Mouse (Mus musculus) MEL (cell line): ENCODE data around the gene Med27. TPM values are rescaled to one million over a fixed set of nuclear protein-coding genes. Genes with fewer than 3 reads are reported as not detected.

Experiments used
- DNase-seq: peaks from one replicate; pipeline ENCODE4 v3.0.0; 2011; ENCODE audit warnings: low read depth, low spot score
- H3K27ac ChIP-seq: 2 replicates; pipeline ENCODE4 v1.5.1; 2012; ENCODE audit warnings: low read depth, mild to moderate bottlenecking, control low read depth, low read length, moderate library complexity; ENCODE audit not compliant: control insufficient read depth
- H3K27me3 ChIP-seq, 2 experiments: fragments of 150-350 bp in 1 of 2; sonication (generic) in 1 of 2; 2 replicates each; pipeline ENCODE4 v1.6.1; 2012; ENCODE audit warnings: low read length in 2 of 2, mild to moderate bottlenecking in 2 of 2, improper control_type of control experiment in 1 of 2, moderate library complexity in 1 of 2; ENCODE audit not compliant: insufficient read depth in 2 of 2, control insufficient read depth in 1 of 2
- H3K36me3 ChIP-seq, 2 experiments: 2 replicates each; pipeline ENCODE4 v1.6.1; 2012 to 2014; ENCODE audit warnings: low read length in 2 of 2, improper control_type of control experiment in 1 of 2, inconsistent platforms in 1 of 2, mild to moderate bottlenecking in 1 of 2; ENCODE audit not compliant: insufficient read depth in 2 of 2, control insufficient read depth in 1 of 2
- H3K4me1 ChIP-seq, 2 experiments: fragments of 150-350 bp in 1 of 2; sonication (generic) in 1 of 2; 2 replicates each; pipeline ENCODE4 v1.6.1; 2012; ENCODE audit warnings: low read length in 2 of 2, improper control_type of control experiment in 1 of 2, mild to moderate bottlenecking in 1 of 2; ENCODE audit not compliant: insufficient read depth in 2 of 2, control insufficient read depth in 1 of 2
- H3K4me3 ChIP-seq, 2 experiments: fragments of 150-350 bp in 1 of 2; sonication (generic) in 1 of 2; 2 replicates each; pipeline ENCODE4 v1.5.1; 2012; ENCODE audit warnings: low read depth in 2 of 2, low read length in 2 of 2, mild to moderate bottlenecking in 2 of 2, moderate library complexity in 2 of 2, control low read depth in 1 of 2, improper control_type of control experiment in 1 of 2; ENCODE audit not compliant: control insufficient read depth in 1 of 2, insufficient read depth in 1 of 2
- H3K79me2 ChIP-seq: 2 replicates; pipeline ENCODE4 v1.6.1; 2012; ENCODE audit warnings: mild to moderate bottlenecking, low read length, moderate library complexity; ENCODE audit not compliant: control insufficient read depth, poor library complexity, insufficient read depth
- H3K9ac ChIP-seq: 2 replicates; pipeline ENCODE4 v1.6.1; 2012; ENCODE audit warnings: low read depth, mild to moderate bottlenecking, control low read depth, low read length, moderate library complexity; ENCODE audit not compliant: control insufficient read depth, poor library complexity, severe bottlenecking
- H3K9me3 ChIP-seq: fragments of 150-350 bp; sonication (generic); replicated peaks from 2 replicates; pipeline ENCODE4 v1.6.1; 2012; ENCODE audit warnings: mild to moderate bottlenecking, low read length, improper control_type of control experiment, moderate library complexity; ENCODE audit not compliant: insufficient read depth
- BHLHE40 ChIP-seq: IDR thresholded peaks from 2 replicates; pipeline ENCODE4 v1.6.1; 2012; ENCODE audit warnings: low read depth, mild to moderate bottlenecking, inconsistent platforms, low read length, improper control_type of control experiment, borderline replicate concordance
- CHD1 ChIP-seq: IDR thresholded peaks from 2 replicates; pipeline ENCODE4 v1.6.1; 2012; ENCODE audit warnings: low read depth, mild to moderate bottlenecking, inconsistent platforms, low read length, improper control_type of control experiment
- ELF1 ChIP-seq: IDR thresholded peaks from 2 replicates; pipeline ENCODE4 v1.6.1; 2014; ENCODE audit warnings: low read depth, mild to moderate bottlenecking, inconsistent platforms, low read length, improper control_type of control experiment, moderate library complexity
- ETS1 ChIP-seq: IDR thresholded peaks from 2 replicates; pipeline ENCODE4 v1.6.1; 2012; ENCODE audit warnings: low read depth, mild to moderate bottlenecking, inconsistent platforms, low read length, improper control_type of control experiment, moderate library complexity
- HCFC1 ChIP-seq: IDR thresholded peaks from 2 replicates; pipeline ENCODE4 v1.6.1; 2012; ENCODE audit warnings: low read depth, mild to moderate bottlenecking, inconsistent platforms, low read length, improper control_type of control experiment, moderate library complexity
- KAT2A ChIP-seq: conservative IDR thresholded peaks from 2 replicates; pipeline ENCODE4 v1.6.1; 2012; ENCODE audit warnings: low read depth, low read length, improper control_type of control experiment, inconsistent platforms
- MYC ChIP-seq: IDR thresholded peaks from 2 replicates; pipeline ENCODE4 v1.6.1; 2011; ENCODE audit warnings: low read depth, mild to moderate bottlenecking, low read length, improper control_type of control experiment, moderate library complexity
- POLR2A ChIP-seq, 2 experiments: IDR thresholded peaks; 2 replicates each; pipeline ENCODE4 v1.6.1; 2011 to 2012; ENCODE audit warnings: low read length in 2 of 2, mild to moderate bottlenecking in 2 of 2, control low read depth in 1 of 2, improper control_type of control experiment in 1 of 2, low read depth in 1 of 2, moderate library complexity in 1 of 2; ENCODE audit not compliant: control insufficient read depth in 1 of 2, insufficient read depth in 1 of 2, poor library complexity in 1 of 2
- POLR2AphosphoS2 ChIP-seq: IDR thresholded peaks from 2 replicates; pipeline ENCODE4 v1.6.1; 2011; ENCODE audit warnings: low read length, improper control_type of control experiment
- POLR2AphosphoS5 ChIP-seq: IDR thresholded peaks from 2 replicates; pipeline ENCODE4 v1.6.1; 2012; ENCODE audit warnings: low read depth, borderline replicate concordance, mild to moderate bottlenecking, inconsistent platforms, low read length, moderate library complexity, mixed read lengths
- RAD21 ChIP-seq: IDR thresholded peaks from 2 replicates; pipeline ENCODE4 v1.6.1; 2011; ENCODE audit warnings: mild to moderate bottlenecking, low read depth, low read length, improper control_type of control experiment
- SMC3 ChIP-seq: IDR thresholded peaks from 2 replicates; pipeline ENCODE4 v1.6.1; 2011; ENCODE audit warnings: low read depth, low read length, improper control_type of control experiment
- UBTF ChIP-seq: IDR thresholded peaks from 2 replicates; pipeline ENCODE4 v1.6.1; 2012; ENCODE audit warnings: low read depth, mild to moderate bottlenecking, inconsistent platforms, low read length, improper control_type of control experiment, moderate library complexity, borderline replicate concordance; ENCODE audit not compliant: insufficient read depth
- ZC3H11A ChIP-seq: IDR thresholded peaks from 2 replicates; pipeline ENCODE4 v1.6.1; 2012; ENCODE audit warnings: low read depth, mild to moderate bottlenecking, inconsistent platforms, low read length, improper control_type of control experiment
- ZMIZ1 ChIP-seq: IDR thresholded peaks from 2 replicates; pipeline ENCODE4 v1.6.1; 2012; ENCODE audit warnings: low read depth, mild to moderate bottlenecking, inconsistent platforms, low read length, improper control_type of control experiment, moderate library complexity
- polyA plus RNA-seq, 2 experiments: library from polyadenylated mRNA; stranded (reverse) in 1 of 2; unstranded in 1 of 2; fragments of >175 nt in 1 of 2; fragments of >200 nt in 1 of 2; gene quantifications; 2 replicates each; pipeline versions ENCODE4 v1.2.1 to v1.2.4; 2012; ENCODE audit warnings: low replicate concordance in 2 of 2, low read depth in 1 of 2; ENCODE audit not compliant: insufficient read length in 2 of 2, insufficient read depth in 1 of 2, missing spikeins in 1 of 2
- total RNA-seq: library from RNA; depleted of rRNA; stranded (reverse); fragments of 300-350 nt; gene quantifications from 2 replicates; pipeline ENCODE4 v1.2.3, GENCODE M21; 2012

Gene Med27
- total and polyA plus RNA-seq, 3 experiments = 46.3 to 46.9 TPM; not detected in 1

GRCm38 (mm10) chr2:29521486-29521885, 174.9 kb downstream of the Med27 start:
- Histone ChIP-seq H3K79me2 (no peaks in the 10 kb centered on the region), H3K4me1 (no peaks in the 10 kb centered on the region), H3K36me3 (no peaks in the 10 kb centered on the region), H3K4me3 (no peak overlapping the region), H3K9me3 (no peaks in the 10 kb centered on the region), H3K27ac (no peak overlapping the region), H3K9ac (no peak overlapping the region), H3K27me3 (no peaks in the 10 kb centered on the region)
- no peak for DNase-seq
- no peak for TF ChIP-seq POLR2AphosphoS2
- no peak for TF ChIP-seq ZC3H11A
- no peak for TF ChIP-seq RAD21
- no peak for TF ChIP-seq SMC3

GRCm38 (mm10) chr2:29523918-29524811, 177.5 kb downstream of the Med27 start:
- no peak overlapping the region for H3K4me3 ChIP-seq
- no peaks in the 10 kb centered on the region for H3K27me3 ChIP-seq
- TF ChIP-seq UBTF = no peak
- TF ChIP-seq KAT2A = no peak
- TF ChIP-seq ZMIZ1 = no peak
- TF ChIP-seq POLR2AphosphoS5 = no peak
- no peak for TF ChIP-seq MYC
- no peak for TF ChIP-seq POLR2AphosphoS2
- no peak for TF ChIP-seq BHLHE40
- TF ChIP-seq CHD1 = no peak
- TF ChIP-seq ETS1 = no peak
- no peak for TF ChIP-seq ELF1
- no peak for TF ChIP-seq POLR2A (IDR thresholded peaks at IDR 0.05; ENCODE audit: control insufficient read depth in 1 of 2, insufficient read depth in 1 of 2, low read depth in 1 of 2, low read length in 2 of 2, poor library complexity in 1 of 2)
- TF ChIP-seq HCFC1 = no peak
- TF ChIP-seq, all 39 proteins: peak for 0
- no peaks in the 10 kb centered on the region for H3K4me1 ChIP-seq
- H3K79me2 ChIP-seq = no peaks in the 10 kb centered on the region
- DNase-seq = no peak
- no peaks in the 10 kb centered on the region for H3K9me3 ChIP-seq
- H3K36me3 ChIP-seq = no peaks in the 10 kb centered on the region
- no peak overlapping the region for H3K9ac ChIP-seq
- H3K27ac ChIP-seq = no peak overlapping the region
